Mouse (Mus musculus) hematopoietic stem cell, adult 5-6 weeks (primary cell): Measurements from ENCODE around the gene Asb10. TPM values are rescaled to one million over a fixed set of nuclear protein-coding genes. Genes with fewer than 3 reads are reported as not detected.

Experiments used
- ATAC-seq, 2 experiments: fragments of 125-278 bp in 1 of 2; replicated peaks in 1 of 2; 2 replicates each; pipeline ENCODE4 v1.8.0; 2016 to 2017; ENCODE audit warnings: inconsistent platforms in 2 of 2, mild to moderate bottlenecking in 2 of 2, moderate number of reproducible peaks in 2 of 2, low read depth in 1 of 2, moderate TSS enrichment in 1 of 2; ENCODE audit not compliant: low FRiP score in 2 of 2, poor library complexity in 2 of 2, severe bottlenecking in 2 of 2, insufficient read depth in 1 of 2, low TSS enrichment in 1 of 2
- total RNA-seq: library from RNA; stranded (forward); fragments of 172-1452, 232-1000 nt; gene quantifications from 2 replicates; pipeline ENCODE4 v1.2.3, GENCODE M21; 2017

Gene Asb10
- total RNA-seq, 1 experiment from 2014 or later = not detected

- no peak for ATAC-seq
Measured at GRCm38 (mm10) chr5:24541144-24541569, 379 bp upstream of the Asb10 start.

GRCm38 (mm10) chr5:24539571-24540296 lies 1.0 kb downstream of the Asb10 start:
- ATAC-seq = no peak

- ATAC-seq = no peak
Measured at GRCm38 (mm10) chr5:24537618-24538017, 3.2 kb downstream of the Asb10 start.

- no peak for ATAC-seq
Measured at GRCm38 (mm10) chr5:24536511-24536910, 4.3 kb downstream of the Asb10 start.

- no peak for ATAC-seq
Measured at GRCm38 (mm10) chr5:24535731-24536130, 5.0 kb downstream of the Asb10 start.

GRCm38 (mm10) chr5:24534292-24534691 lies 6.5 kb downstream of the Asb10 start:
- no peak for ATAC-seq

GRCm38 (mm10) chr5:24533391-24533790 lies 7.4 kb downstream of the Asb10 start:
- no peak for ATAC-seq

GRCm38 (mm10) chr5:24530042-24530689 lies 10.6 kb downstream of the Asb10 start:
- ATAC-seq = peak; percentile 95 to 96

- ATAC-seq = no peak
Measured at GRCm38 (mm10) chr5:24527780-24528179, 13.0 kb downstream of the Asb10 start.

GRCm38 (mm10) chr5:24526889-24527230 lies 13.9 kb downstream of the Asb10 start, which contains the start of gene Gbx1:
TSS of gene Gbx1 (minus strand) at chr5:24527202.
- no peak for ATAC-seq

- no peak for ATAC-seq
Measured at GRCm38 (mm10) chr5:24526190-24526888, 14.4 kb downstream of the Asb10 start.

GRCm38 (mm10) chr5:24525360-24526189 lies 15.2 kb downstream of the Asb10 start:
- ATAC-seq = no peak

GRCm38 (mm10) chr5:24524522-24524921 lies 16.3 kb downstream of the Asb10 start:
- no peak for ATAC-seq

- no peak for ATAC-seq
Measured at GRCm38 (mm10) chr5:24523806-24524205, 17.0 kb downstream of the Asb10 start.

GRCm38 (mm10) chr5:24521366-24521765 lies 19.4 kb downstream of the Asb10 start:
- ATAC-seq = no peak

- no peak for ATAC-seq
Measured at GRCm38 (mm10) chr5:24512271-24512670, 28.5 kb downstream of the Asb10 start.

GRCm38 (mm10) chr5:24510635-24511034 lies 30.1 kb downstream of the Asb10 start:
- peak; percentile 22 to 51; a peak in 1 of 4 replicates for ATAC-seq
